ENCODE assay signal across 10 mouse cellular contexts in the genomic region with DNA sequence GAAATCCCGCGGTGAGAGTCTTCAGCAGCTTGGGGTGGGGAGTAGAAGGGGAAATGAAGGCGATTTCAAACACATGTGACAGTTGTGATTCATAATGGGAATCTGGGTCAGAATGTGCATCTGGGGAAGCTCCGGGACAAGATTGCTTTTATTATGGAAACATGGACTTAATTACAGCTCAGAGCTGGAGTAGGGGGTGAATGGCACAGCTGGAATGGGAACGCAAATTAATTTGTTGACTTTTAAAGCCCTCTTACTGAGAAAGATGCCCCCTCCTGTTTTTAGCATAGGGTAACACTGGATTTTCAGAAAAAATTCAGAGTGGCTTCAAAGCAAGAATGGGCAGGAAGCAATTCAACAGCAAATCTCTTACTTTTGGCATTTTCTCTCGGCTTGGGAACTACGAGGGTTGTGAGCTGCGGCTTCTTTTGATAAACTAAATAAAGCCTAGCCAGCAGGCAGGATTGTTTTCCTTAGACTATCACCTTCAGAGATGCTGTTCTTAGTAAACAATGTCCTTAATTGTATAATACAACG.
A peak's percentile ranks its signal among the peaks of the same experiment; 100 is the strongest.
DNase-seq lines count a peak whose midpoint lies in the region; ATAC-seq and TF ChIP-seq lines count a peak whose summit lies in the region.
"Had no signal": no experiment of that assay in that cellular context is flagged by ENCODE, and none has a peak within 500 bp of the region (broad histone marks: within the 10 kb centered on the region; RNA-seq: fewer than 3 reads in every experiment).

No protein-coding gene starts in this region.

- no peak for TF ChIP-seq POLR2A in limb, embryonic 14.5 days (IDR thresholded peaks at IDR 0.05; ENCODE audit: borderline replicate concordance, extremely low read depth, insufficient read depth, insufficient read length)

- no peaks in the 10 kb centered on the region for H3K9me3 ChIP-seq in neural tube, embryonic 11.5 days (ENCODE audit: control insufficient read depth, low read length)
- no peaks in the 10 kb centered on the region for H3K9me3 ChIP-seq in forebrain, embryonic 10.5 days
- H3K9me3 ChIP-seq in limb, embryonic 14.5 days (ENCODE audit: control insufficient read depth, low read length): no peaks in the 10 kb centered on the region
- H3K9me3 ChIP-seq: liver, embryonic 15.5 days had no signal

- H3K36me3 ChIP-seq in neural tube, embryonic 11.5 days (ENCODE audit: control insufficient read depth, insufficient read depth, low read length): no peaks in the 10 kb centered on the region
- H3K36me3 ChIP-seq in forebrain, embryonic 10.5 days (replicated peaks): no peaks in the 10 kb centered on the region
- H3K36me3 ChIP-seq in limb, embryonic 14.5 days (ENCODE audit: control insufficient read depth, insufficient read depth, low read length): no peaks in the 10 kb centered on the region
- H3K36me3 ChIP-seq: liver, embryonic 15.5 days had no signal

- no peak overlapping the region for H3K4me2 ChIP-seq in neural tube, embryonic 11.5 days (ENCODE audit: low read depth)
- 0 out of 2 replicates have a peak overlapping the region, but pooled peaks have one; percentile 13 for H3K4me2 ChIP-seq in limb, embryonic 14.5 days (replicated peaks; ENCODE audit: low read depth, low read length, severe bottlenecking)
- H3K4me2 ChIP-seq: liver, embryonic 15.5 days had no signal

- ATAC-seq in neural tube, embryonic 11.5 days (ENCODE audit: insufficient read depth, low FRiP score, low TSS enrichment): peak; percentile 67
- no peak for ATAC-seq in limb, embryonic 14.5 days (ENCODE audit: low FRiP score, low read depth)
- ATAC-seq in erythroblast, adult 5-6 weeks (replicated peaks; ENCODE audit: low FRiP score, poor library complexity, severe bottlenecking): no peak
- ATAC-seq in CD4-positive, CD25-positive, alpha-beta regulatory T cell, adult 4 months: no peak

- H3K4me1 ChIP-seq in neural tube, embryonic 11.5 days (ENCODE audit: control insufficient read depth, insufficient read depth, low read length): no peaks in the 10 kb centered on the region
- H3K4me1 ChIP-seq in forebrain, embryonic 10.5 days: peaks cover 23% of the 10 kb centered on the region
- H3K4me1 ChIP-seq in limb, embryonic 14.5 days (ENCODE audit: control insufficient read depth, insufficient read depth, low read length): 0 out of 2 replicates have a peak, but pooled peaks cover 3% of the 10 kb centered on the region
- H3K4me1 ChIP-seq: liver, embryonic 15.5 days had no signal

- H3K9ac ChIP-seq in neural tube, embryonic 11.5 days (ENCODE audit: low read length): no peak overlapping the region
- H3K9ac ChIP-seq in limb, embryonic 14.5 days (ENCODE audit: low read depth, low read length, severe bottlenecking): no peak overlapping the region
- H3K9ac ChIP-seq: liver, embryonic 15.5 days had no signal

- no peak overlapping the region for H3K27ac ChIP-seq in neural tube, embryonic 11.5 days (ENCODE audit: low read depth, low read length)
- H3K27ac ChIP-seq in forebrain, embryonic 10.5 days: 0 out of 2 replicates have a peak overlapping the region, but pooled peaks have one; percentile 44
- no peak overlapping the region for H3K27ac ChIP-seq in limb, embryonic 14.5 days (replicated peaks; ENCODE audit: low read depth, low read length)
- H3K27ac ChIP-seq: liver, embryonic 15.5 days had no signal

- WGBS in neural tube, embryonic 11.5 days: 34% methylated on average over 9 of the region's 9 CpGs
- 29% methylated on average over 9 of the region's 9 CpGs for WGBS in forebrain, embryonic 10.5 days
- whole genome bisulfite sequencing in limb, embryonic 14.5 days: 23% methylated on average over 9 of the region's 9 CpGs

- peak; percentile 29 for DNase-seq in neural tube, embryonic 11.5 days (ENCODE audit: low spot score)
- DNase-seq in neural tube, embryonic 10.5 days (ENCODE audit: extremely low spot score, low spot score): no peak
- DNase-seq in forebrain, embryonic 10.5 days (ENCODE audit: extremely low spot score, low spot score): peak; percentile 27
- no peak for DNase-seq in limb, embryonic 14.5 days (ENCODE audit: low spot score)
- peak; percentile 4 for DNase-seq in skeletal muscle tissue, adult 2 months (ENCODE audit: low read depth, low spot score)
- DNase-seq in kidney, adult 11 months: no peak
- DNase-seq: layer of hippocampus, adult 9-11 months had no signal

- no peak overlapping the region for H3K4me3 ChIP-seq in neural tube, embryonic 11.5 days (ENCODE audit: low read depth, low read length)
- peak overlapping the region; percentile 14; the same call in 1 of the 2 replicates for H3K4me3 ChIP-seq in forebrain, embryonic 10.5 days
- H3K4me3 ChIP-seq in limb, embryonic 14.5 days (replicated peaks; ENCODE audit: low read length): no peak overlapping the region
- H3K4me3 ChIP-seq: liver, embryonic 15.5 days had no signal

- no peaks in the 10 kb centered on the region for H3K27me3 ChIP-seq in neural tube, embryonic 11.5 days (ENCODE audit: control insufficient read depth, insufficient read depth, low read length)
- no peaks in the 10 kb centered on the region for H3K27me3 ChIP-seq in forebrain, embryonic 10.5 days (ENCODE audit: poor library complexity, severe bottlenecking)
- no peaks in the 10 kb centered on the region for H3K27me3 ChIP-seq in limb, embryonic 14.5 days (ENCODE audit: control insufficient read depth, insufficient read depth, low read length)
- H3K27me3 ChIP-seq: liver, embryonic 15.5 days had no signal

Comparison
In these comparisons a context has a peak if more than half of its experiments do, and no peak if none do; other contexts are left out.
1. DNase-seq: peak in neural tube, embryonic 11.5 days (single experiment), forebrain, embryonic 10.5 days (single experiment) and skeletal muscle tissue, adult 2 months (single experiment); none in neural tube, embryonic 10.5 days (single experiment), limb, embryonic 14.5 days (single experiment) and kidney, adult 11 months (single experiment).